Mouse (Mus musculus): Measurements from ENCODE around the gene Sppl2b.

DNA sequence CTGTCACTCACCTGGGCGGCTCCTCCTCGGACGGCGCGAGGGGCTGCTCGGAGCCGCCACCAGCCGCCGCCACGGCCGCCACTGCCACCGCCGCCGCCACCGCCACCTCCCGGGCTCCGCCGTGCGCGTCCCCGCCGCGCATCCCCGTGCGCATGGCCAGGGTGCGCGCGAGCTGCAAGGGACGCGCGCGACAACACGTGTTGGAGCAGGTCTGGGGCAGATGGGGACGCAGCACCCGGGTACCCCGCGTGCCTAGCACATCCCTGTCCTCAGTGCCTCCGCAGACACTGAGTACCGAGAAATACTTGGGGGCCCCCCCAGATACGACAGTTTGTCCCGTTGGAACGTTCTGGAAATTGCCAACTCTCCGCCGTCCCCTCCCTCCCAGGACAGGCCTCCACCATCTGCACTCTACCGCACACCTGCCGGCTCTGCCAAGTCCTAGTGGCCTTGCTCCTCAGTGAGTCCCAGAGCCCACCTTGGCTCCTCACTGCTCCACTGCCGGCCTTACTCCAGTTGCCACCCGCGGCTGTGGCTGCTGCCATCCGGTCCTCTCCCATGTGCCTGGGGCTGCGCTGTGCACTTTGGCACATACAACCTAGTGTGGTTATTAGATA is 11.0 kb upstream of the Sppl2b start, which contains the start of gene Lingo3:
- TF ChIP-seq POLR2A (IDR thresholded peaks at IDR 0.05; ENCODE audit: extremely low read depth, insufficient read depth, low read length) (no peak), CTCF (IDR thresholded peaks at IDR 0.05; ENCODE audit: extremely low read depth, insufficient read depth, low read length) (no peak)
